Mouse (Mus musculus) v-Abl transformed pro-B cells (cell line): ENCODE results near the gene 4930447C04Rik.

Source experiments
- in situ Hi-C, 2 experiments: fragments of 400-800 bp; cut with MboI; formaldehyde crosslinking; loops; one replicate each; pipeline ENCODE4 v1.15.1; 2025; ENCODE audit not compliant: unreplicated experiment in 2 of 2

Gene 4930447C04Rik

GRCm38 (mm10) chr12:72944411-72945225 lies 4.0 kb upstream of the 4930447C04Rik start:
- in situ Hi-C loops = no loop called here

- in situ Hi-C loops = no loop called here
Measured at GRCm38 (mm10) chr12:72943574-72944110, 3.1 kb upstream of the 4930447C04Rik start.

GRCm38 (mm10) chr12:72942171-72942570 lies 1.6 kb upstream of the 4930447C04Rik start:
- in situ Hi-C loops = no loop called here

- in situ Hi-C loops = no loop called here
Measured at GRCm38 (mm10) chr12:72941398-72942051, 951 bp upstream of the 4930447C04Rik start.

GRCm38 (mm10) chr12:72940822-72941397 lies 336 bp upstream of the 4930447C04Rik start:
- in situ Hi-C loops = no loop called here

GRCm38 (mm10) chr12:72939616-72940015 lies 958 bp downstream of the 4930447C04Rik start, which contains the start of gene Six6:
TSS of gene Six6 (plus strand) at chr12:72939892.
- in situ Hi-C loops = no loop called here

GRCm38 (mm10) chr12:72938600-72939490 lies 1.7 kb downstream of the 4930447C04Rik start:
- in situ Hi-C loops = no loop called here

- in situ Hi-C loops = no loop called here
Measured at GRCm38 (mm10) chr12:72938176-72938575, 2.4 kb downstream of the 4930447C04Rik start.

GRCm38 (mm10) chr12:72937537-72938120 lies 2.9 kb downstream of the 4930447C04Rik start:
- in situ Hi-C loops = no loop called here

GRCm38 (mm10) chr12:72936751-72937150 lies 3.8 kb downstream of the 4930447C04Rik start:
- in situ Hi-C loops = no loop called here

GRCm38 (mm10) chr12:72917159-72917993 lies 23.2 kb downstream of the 4930447C04Rik start:
- in situ Hi-C loops = no loop called here

GRCm38 (mm10) chr12:72854377-72855032 lies 86.1 kb downstream of the 4930447C04Rik start:
- in situ Hi-C loops = loop anchor here in 1 of 2 experiments (10.0 kb wide), 1 partner anchor 660 kb away; no protein-coding TSS in a partner anchor

- in situ Hi-C loops = loop anchor here in 1 of 2 experiments (10.0 kb wide), 1 partner anchor 661 kb away; no protein-coding TSS in a partner anchor
Measured at GRCm38 (mm10) chr12:72853406-72854076, 87.0 kb downstream of the 4930447C04Rik start.

- in situ Hi-C loops = loop anchor here in 1 of 2 experiments (10.0 kb wide), 1 partner anchor 663 kb away; no protein-coding TSS in a partner anchor
Measured at GRCm38 (mm10) chr12:72852264-72852663, 88.3 kb downstream of the 4930447C04Rik start.

GRCm38 (mm10) chr12:72850146-72850545 lies 90.4 kb downstream of the 4930447C04Rik start:
- in situ Hi-C loops = loop anchor here in 1 of 2 experiments (10.0 kb wide), 1 partner anchor 665 kb away; no protein-coding TSS in a partner anchor

- in situ Hi-C loops = loop anchor here (5.0 to 25.0 kb wide), 5 partner anchors 125 to 760 kb away; partner anchors contain the start of genes Jkamp (in 1 of the 2) and L3hypdh (in 1 of the 2)
Measured at GRCm38 (mm10) chr12:72847725-72848124, 92.8 kb downstream of the 4930447C04Rik start.

GRCm38 (mm10) chr12:72845946-72846345 lies 94.6 kb downstream of the 4930447C04Rik start:
- in situ Hi-C loops = loop anchor here (5.0 to 25.0 kb wide), 5 partner anchors 126 to 759 kb away; partner anchors contain the start of genes Jkamp (in 1 of the 2) and L3hypdh (in 1 of the 2)
